Mouse (Mus musculus) spleen, adult 2 months (tissue): ENCODE measurements around the gene Gm3417. TPM values are rescaled to one million over a fixed set of nuclear protein-coding genes. Genes with fewer than 3 reads are reported as not detected.
"Not testable (repeated sequence)": the region's sequence is repeated elsewhere in the genome, so short reads cannot be mapped to it uniquely, and the experiment has no call there.

Experiments
- DNase-seq, 2 experiments: peaks; one replicate each; pipeline versions ENCODE4 v3.0.0 to v3.0.0-alpha.2; 2012 to 2021; ENCODE audit warnings: low spot score in 2 of 2, low read depth in 1 of 2
- H3K27ac ChIP-seq: fragments of 200-500 bp; 2 replicates; pipeline ENCODE4 v1.5.1; 2012; ENCODE audit warnings: low read length, inconsistent platforms; ENCODE audit not compliant: insufficient read depth
- H3K27me3 ChIP-seq: fragments of 200-500 bp; 2 replicates; pipeline ENCODE4 v1.6.1; 2012; ENCODE audit warnings: mild to moderate bottlenecking, moderate library complexity, low read length, inconsistent platforms; ENCODE audit not compliant: control insufficient read depth, insufficient read depth
- H3K36me3 ChIP-seq: fragments of 200-500 bp; 2 replicates; pipeline ENCODE4 v1.6.1; 2012; ENCODE audit warnings: mild to moderate bottlenecking, low read length, inconsistent platforms; ENCODE audit not compliant: control insufficient read depth, insufficient read depth
- H3K4me1 ChIP-seq: fragments of 200-500 bp; 2 replicates; pipeline ENCODE4 v1.6.1; 2011; ENCODE audit warnings: inconsistent platforms; ENCODE audit not compliant: control insufficient read depth, insufficient read depth, insufficient read length
- H3K4me3 ChIP-seq: fragments of 200-500 bp; 2 replicates; pipeline ENCODE4 v1.5.1; 2011; ENCODE audit warnings: mild to moderate bottlenecking, inconsistent platforms; ENCODE audit not compliant: insufficient read depth, insufficient read length; ENCODE audit errors: extremely low read depth
- whole genome bisulfite sequencing: fragments of 180-500 bp; shearing (Covaris S2); methylation state at CpG from one replicate; pipeline ENCODE4 v1.1.7; 2018; 5-methylcytosine and 5-hydroxymethylcytosine counted together
- polyA plus RNA-seq: library from polyadenylated mRNA; depleted of rRNA; stranded (reverse); fragments of >200 nt; gene quantifications from 2 replicates; pipeline ENCODE4 v1.2.3, GENCODE M21; 2012

Gm3417 gene
- polyA plus RNA-seq, 1 experiment: 0.16 TPM

DNA sequence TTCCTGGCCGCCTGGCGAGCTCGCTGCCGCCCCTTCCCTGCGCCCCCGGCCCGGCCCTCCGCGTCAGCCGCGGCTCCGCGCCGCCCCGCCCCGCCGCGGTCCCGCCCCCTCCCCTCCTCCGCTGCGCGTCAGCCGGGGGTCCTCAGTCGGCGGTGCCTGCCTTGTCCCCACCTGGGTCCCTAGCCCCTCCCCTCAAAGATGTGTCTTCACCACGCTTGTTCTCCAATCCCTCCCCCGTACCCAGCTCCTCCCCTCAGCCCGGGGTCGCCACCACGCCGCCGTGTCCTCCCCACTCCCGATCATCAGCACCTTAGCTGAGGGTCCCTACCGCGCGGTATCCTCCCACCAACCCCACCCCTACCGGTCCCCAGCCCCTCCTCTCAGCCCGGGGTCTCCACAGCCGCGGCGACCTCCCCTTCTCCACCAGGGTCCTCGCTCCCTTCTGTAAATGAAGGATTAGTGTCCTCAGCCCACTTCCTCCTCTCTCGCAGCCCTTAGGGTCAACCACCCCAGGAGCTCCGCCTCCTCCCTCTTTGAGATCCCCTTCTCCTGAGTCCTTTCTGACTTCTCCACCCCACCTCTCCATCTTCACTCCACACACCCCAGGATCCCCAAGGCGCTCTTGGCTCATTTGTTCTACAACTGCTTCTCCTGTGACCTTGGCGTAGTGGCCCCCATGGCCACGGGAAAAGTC is 14.7 kb upstream of the Gm3417 start:
- H3K27me3 ChIP-seq, H3K4me1 ChIP-seq, H3K4me3 ChIP-seq, H3K36me3 ChIP-seq, H3K27ac ChIP-seq, DNase-seq: not testable (repeated sequence)
- no CpG with 5 or more reads among the region's 47 CpGs for WGBS

DNA sequence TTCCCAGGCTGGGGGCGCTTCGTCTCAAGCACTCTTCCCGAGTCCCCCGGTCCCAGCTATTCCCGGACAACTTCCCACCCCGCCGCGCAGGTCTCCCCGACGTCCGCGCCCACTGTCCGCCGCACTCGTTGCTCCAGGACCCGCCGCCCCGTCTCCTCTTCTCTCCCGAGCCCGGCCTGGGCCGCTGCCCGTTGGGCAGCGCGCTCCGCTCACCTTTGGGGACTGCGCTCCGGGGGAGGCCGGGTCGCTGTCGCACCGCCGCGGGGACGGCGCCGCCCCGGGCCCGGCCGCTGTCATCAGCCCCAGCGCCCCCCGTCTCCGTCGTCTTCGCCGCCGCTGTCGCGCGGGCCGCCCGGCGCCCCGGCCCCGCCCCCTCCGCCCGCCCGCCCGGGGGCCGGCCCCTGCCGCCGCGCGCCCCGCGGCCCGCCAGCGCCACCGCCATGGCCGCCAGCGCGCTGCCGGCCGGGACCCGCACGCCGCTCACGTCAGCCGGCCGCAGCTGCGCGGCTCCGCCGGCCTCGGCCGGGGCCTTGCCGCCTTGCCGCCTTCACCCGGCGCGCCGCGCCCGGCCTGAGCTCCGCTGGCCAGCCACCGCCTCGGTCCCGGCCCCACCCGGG is 14.0 kb upstream of the Gm3417 start:
- not testable (repeated sequence) for H3K36me3 ChIP-seq, H3K4me1 ChIP-seq, DNase-seq, H3K27me3 ChIP-seq, H3K4me3 ChIP-seq, H3K27ac ChIP-seq
- WGBS: no CpG with 5 or more reads among the region's 98 CpGs

- 90% methylated on average over 4 of the region's 5 CpGs for WGBS
- DNase-seq, H3K27ac ChIP-seq, H3K27me3 ChIP-seq, H3K4me3 ChIP-seq, H3K4me1 ChIP-seq, H3K36me3 ChIP-seq: not testable (repeated sequence)
Measured at GRCm38 (mm10) chr17:14990116-14990702, 11.6 kb upstream of the Gm3417 start.

GRCm38 (mm10) chr17:14977718-14978361 is 750 bp downstream of the Gm3417 start:
- not testable (repeated sequence) for H3K27me3 ChIP-seq, H3K27ac ChIP-seq, DNase-seq, H3K4me3 ChIP-seq, H3K4me1 ChIP-seq, H3K36me3 ChIP-seq
- 1% methylated on average over 4 of the region's 7 CpGs for WGBS

DNA sequence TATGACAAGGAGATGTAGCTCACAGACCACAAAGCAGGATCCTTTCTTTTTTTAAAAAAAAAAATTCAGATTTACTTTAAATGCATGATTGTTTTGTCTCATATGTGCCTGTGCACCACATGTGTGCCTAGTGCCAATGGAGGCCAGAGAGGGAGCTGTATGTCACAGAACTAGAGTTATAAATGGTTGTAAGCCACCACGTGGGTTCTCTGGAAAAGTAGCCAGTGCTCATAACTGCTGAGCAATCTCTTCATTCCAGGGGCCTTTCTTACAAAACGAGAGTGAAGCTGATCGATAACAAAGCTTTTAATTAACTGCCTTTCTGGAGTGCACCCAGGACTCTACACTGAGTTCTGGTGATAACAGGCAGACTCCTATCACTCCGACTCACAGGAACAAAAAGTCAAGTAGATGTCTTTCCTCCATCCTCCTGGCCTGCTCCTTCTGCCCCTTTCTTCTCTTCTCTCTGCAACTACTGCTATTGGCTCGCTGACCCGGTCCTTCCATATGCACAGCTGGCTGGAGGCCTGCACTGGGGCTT is 10.1 kb downstream of the Gm3417 start:
- H3K4me1 ChIP-seq, H3K27me3 ChIP-seq, H3K4me3 ChIP-seq, DNase-seq, H3K27ac ChIP-seq, H3K36me3 ChIP-seq: not testable (repeated sequence)
- WGBS: no CpG with 5 or more reads among the region's 6 CpGs

DNA sequence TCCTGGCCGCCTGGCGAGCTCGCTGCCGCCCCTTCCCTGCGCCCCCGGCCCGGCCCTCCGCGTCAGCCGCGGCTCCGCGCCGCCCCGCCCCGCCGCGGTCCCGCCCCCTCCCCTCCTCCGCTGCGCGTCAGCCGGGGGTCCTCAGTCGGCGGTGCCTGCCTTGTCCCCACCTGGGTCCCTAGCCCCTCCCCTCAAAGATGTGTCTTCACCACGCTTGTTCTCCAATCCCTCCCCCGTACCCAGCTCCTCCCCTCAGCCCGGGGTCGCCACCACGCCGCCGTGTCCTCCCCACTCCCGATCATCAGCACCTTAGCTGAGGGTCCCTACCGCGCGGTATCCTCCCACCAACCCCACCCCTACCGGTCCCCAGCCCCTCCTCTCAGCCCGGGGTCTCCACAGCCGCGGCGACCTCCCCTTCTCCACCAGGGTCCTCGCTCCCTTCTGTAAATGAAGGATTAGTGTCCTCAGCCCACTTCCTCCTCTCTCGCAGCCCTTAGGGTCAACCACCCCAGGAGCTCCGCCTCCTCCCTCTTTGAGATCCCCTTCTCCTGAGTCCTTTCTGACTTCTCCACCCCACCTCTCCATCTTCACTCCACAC is 16.9 kb downstream of the Gm3417 start:
- H3K4me3 ChIP-seq, DNase-seq, H3K36me3 ChIP-seq, H3K27ac ChIP-seq, H3K27me3 ChIP-seq, H3K4me1 ChIP-seq: not testable (repeated sequence)
- WGBS: no CpG with 5 or more reads among the region's 44 CpGs

- H3K4me1 ChIP-seq, H3K27ac ChIP-seq, H3K36me3 ChIP-seq, H3K27me3 ChIP-seq: not testable (repeated sequence)
- WGBS: 3% methylated on average over 52 of the region's 100 CpGs
- peak within 1 kb of the TSS; percentile 63 for H3K4me3 ChIP-seq
- peak in 1 of 2 experiments; percentile 27 for DNase-seq
Measured at GRCm38 (mm10) chr17:14960951-14961556, 17.5 kb downstream of the Gm3417 start, which contains the start of gene Phf10. Gene Phf10, minus strand, starts transcription at chr17:14961273.
